Mouse (Mus musculus) C2C12 (cell line): ENCODE measurements around the gene Zfand3.

Source experiments
- CTCF ChIP-seq: IDR thresholded peaks from one replicate; pipeline ENCODE4 v1.5.1; 2011; ENCODE audit not compliant: control insufficient read depth, insufficient read depth, insufficient read length
- MAX ChIP-seq: IDR thresholded peaks from one replicate; pipeline ENCODE4 v1.6.1; 2011; ENCODE audit warnings: mild to moderate bottlenecking, control low read depth

GRCm38 (mm10) chr17:30240659-30241058 lies 236.1 kb downstream of the Zfand3 start:
- TF ChIP-seq CTCF (no peak), MAX (no peak)
